Mouse (Mus musculus): Measurements from ENCODE around the gene Fam3c.

- TF ChIP-seq POLR2A (IDR thresholded peaks at IDR 0.05; ENCODE audit: borderline replicate concordance, low read depth, low read length) (no peak), CTCF (IDR thresholded peaks at IDR 0.05; ENCODE audit: low read depth, low read length) (no peak)
These were observed 66.5 kb downstream of the Fam3c start for GRCm38 (mm10) chr6:22289461-22290021.

Measured in bone marrow macrophage, adult 2 months (primary cell).